ENCODE assay signal across 21 mouse cellular contexts in genomic region chr7:46492134-46492678, GRCm38 (mm10).
DNase-seq lines count a peak whose midpoint lies in the region; ATAC-seq lines count a peak whose summit lies in the region.
"Had no signal": no experiment of that assay in that cellular context is flagged by ENCODE, and none has a peak within 500 bp of the region (broad histone marks: within the 10 kb centered on the region; RNA-seq: fewer than 3 reads in every experiment).

No protein-coding gene starts in this region.

- H3K36me3 ChIP-seq in heart, embryonic 11.5 days (ENCODE audit: control insufficient read depth, insufficient read depth, low read length): no peaks in the 10 kb centered on the region
- no peaks in the 10 kb centered on the region for H3K36me3 ChIP-seq in midbrain, embryonic 13.5 days
- 0 out of 2 replicates have a peak, but pooled peaks cover under 1% of the 10 kb centered on the region for H3K36me3 ChIP-seq in midbrain, embryonic 14.5 days (ENCODE audit: control insufficient read depth, insufficient read depth, low read length)
- H3K36me3 ChIP-seq: forebrain, embryonic 10.5 days; intestine, embryonic 15.5 days; limb, embryonic 12.5 days had no signal

- 0 out of 2 replicates have a peak overlapping the region, but pooled peaks have one; percentile 5 for H3K9ac ChIP-seq in heart, embryonic 11.5 days (ENCODE audit: low read depth, low read length)
- no peak overlapping the region for H3K9ac ChIP-seq in midbrain, embryonic 13.5 days (replicated peaks)
- no peak overlapping the region for H3K9ac ChIP-seq in midbrain, embryonic 14.5 days (replicated peaks; ENCODE audit: low read length)
- H3K9ac ChIP-seq: intestine, embryonic 15.5 days; limb, embryonic 12.5 days; liver, postnatal 0 days had no signal

- H3K27ac ChIP-seq in heart, embryonic 11.5 days (ENCODE audit: low read depth, low read length): no peak overlapping the region
- H3K27ac ChIP-seq in midbrain, embryonic 13.5 days: no peak overlapping the region
- no peak overlapping the region for H3K27ac ChIP-seq in midbrain, embryonic 14.5 days (replicated peaks; ENCODE audit: low read depth, low read length)
- H3K27ac ChIP-seq: forebrain, embryonic 10.5 days; gastrocnemius, adult 2 months; intestine, embryonic 15.5 days; layer of hippocampus, adult 2 months; limb, embryonic 12.5 days; macrophage had no signal

- no peaks in the 10 kb centered on the region for H3K9me3 ChIP-seq in heart, embryonic 11.5 days (replicated peaks; ENCODE audit: control insufficient read depth, low read length)
- no peaks in the 10 kb centered on the region for H3K9me3 ChIP-seq in midbrain, embryonic 13.5 days
- H3K9me3 ChIP-seq in midbrain, embryonic 14.5 days (ENCODE audit: control insufficient read depth, low read length): no peaks in the 10 kb centered on the region
- H3K9me3 ChIP-seq: forebrain, embryonic 10.5 days; intestine, embryonic 15.5 days; limb, embryonic 12.5 days had no signal

- ATAC-seq in heart, embryonic 11.5 days (replicated peaks; ENCODE audit: insufficient number of reproducible peaks, low FRiP score, low TSS enrichment): no peak
- ATAC-seq in midbrain, embryonic 13.5 days: 0 out of 2 replicates have a peak, but pooled peaks have one; percentile 30
- ATAC-seq in midbrain, embryonic 14.5 days (ENCODE audit: low FRiP score, low TSS enrichment): no peak
- ATAC-seq: intestine, embryonic 15.5 days; liver, postnatal 0 days; lung, postnatal 0 days had no signal

- H3K4me2 ChIP-seq in heart, embryonic 11.5 days: no peak overlapping the region
- no peak overlapping the region for H3K4me2 ChIP-seq in midbrain, embryonic 13.5 days (replicated peaks)
- H3K4me2 ChIP-seq in midbrain, embryonic 14.5 days (ENCODE audit: low read length): no peak overlapping the region
- H3K4me2 ChIP-seq: intestine, embryonic 15.5 days; limb, embryonic 12.5 days; liver, embryonic 11.5 days had no signal

- DNase-seq in heart, postnatal 4 days: no peak
- DNase-seq in midbrain, embryonic 14.5 days: no peak
- peak; percentile 37 for DNase-seq in R1 (ENCODE audit: low read depth, low spot score)
- peak; percentile 48 for DNase-seq in retina, embryonic 14.5 days (ENCODE audit: low spot score)
- no peak for DNase-seq in ovary, postnatal 36 days (ENCODE audit: low spot score)
- DNase-seq: adrenal gland, postnatal 14 days; gastrocnemius, adult 2 months; kidney, adult 9 months; kidney, postnatal 25 days; layer of hippocampus, postnatal 36 days; liver, postnatal 0 days had no signal

- H3K27me3 ChIP-seq in heart, embryonic 11.5 days (ENCODE audit: control insufficient read depth, insufficient read depth, low read length): no peaks in the 10 kb centered on the region
- H3K27me3 ChIP-seq in midbrain, embryonic 13.5 days: no peaks in the 10 kb centered on the region
- H3K27me3 ChIP-seq in midbrain, embryonic 14.5 days (ENCODE audit: control insufficient read depth, insufficient read depth, low read length): no peaks in the 10 kb centered on the region
- H3K27me3 ChIP-seq: intestine, embryonic 15.5 days; limb, embryonic 12.5 days had no signal

- H3K4me3 ChIP-seq in heart, embryonic 11.5 days (ENCODE audit: low read depth, low read length): no peak overlapping the region
- no peak overlapping the region for H3K4me3 ChIP-seq in midbrain, embryonic 13.5 days (replicated peaks)
- H3K4me3 ChIP-seq in midbrain, embryonic 14.5 days (replicated peaks; ENCODE audit: low read depth, low read length): no peak overlapping the region
- H3K4me3 ChIP-seq: forebrain, embryonic 10.5 days; gastrocnemius, adult 2 months; intestine, embryonic 15.5 days; layer of hippocampus, adult 2 months; limb, embryonic 12.5 days; myocyte had no signal

- H3K4me1 ChIP-seq in heart, embryonic 11.5 days (ENCODE audit: control insufficient read depth, insufficient read depth, low read length): 0 out of 2 replicates have a peak, but pooled peaks cover 3% of the 10 kb centered on the region
- peaks cover 6% of the 10 kb centered on the region; the same call in 1 of the 2 replicates for H3K4me1 ChIP-seq in midbrain, embryonic 13.5 days (replicated peaks)
- H3K4me1 ChIP-seq in midbrain, embryonic 14.5 days (ENCODE audit: control insufficient read depth, insufficient read depth, low read length): 0 out of 2 replicates have a peak, but pooled peaks cover 3% of the 10 kb centered on the region
- H3K4me1 ChIP-seq: intestine, embryonic 15.5 days had no signal

- WGBS in heart, embryonic 11.5 days (ENCODE audit: insufficient replicate concordance): 50% methylated on average over 14 of the region's 14 CpGs
- WGBS in midbrain, embryonic 13.5 days: 65% methylated on average over 14 of the region's 14 CpGs
- 60% methylated on average over 14 of the region's 14 CpGs for WGBS in midbrain, embryonic 14.5 days

Comparison
In these comparisons a context has a peak if more than half of its experiments do, and no peak if none do; other contexts are left out.
1. DNase-seq: peak in R1 (single experiment) and retina, embryonic 14.5 days (single experiment); none in heart, postnatal 4 days (single experiment), midbrain, embryonic 14.5 days (single experiment) and ovary, postnatal 36 days (single experiment).